Mouse (Mus musculus) hindbrain, embryonic 10.5 days (tissue): ENCODE data around the gene Lrrc57. TPM values are rescaled to one million over a fixed set of nuclear protein-coding genes. Genes with fewer than 3 reads are reported as not detected.

ENCODE experiments used
- DNase-seq: peaks from one replicate; pipeline ENCODE4 v3.0.0-alpha.2; 2017; ENCODE audit warnings: low spot score
- H3K27ac ChIP-seq: fragments of 300-500 bp; sonication (generic); 2 replicates; pipeline ENCODE4 v1.5.1; 2016; ENCODE audit warnings: mild to moderate bottlenecking, moderate library complexity
- H3K27me3 ChIP-seq: fragments of 300-500 bp; sonication (generic); 2 replicates; pipeline ENCODE4 v1.6.1; 2016; ENCODE audit warnings: mild to moderate bottlenecking; ENCODE audit not compliant: poor library complexity, insufficient read depth, severe bottlenecking
- H3K36me3 ChIP-seq: fragments of 300-500 bp; sonication (generic); 2 replicates; pipeline ENCODE4 v1.6.1; 2016; ENCODE audit warnings: mild to moderate bottlenecking, moderate library complexity
- H3K4me1 ChIP-seq: fragments of 300-500 bp; sonication (generic); replicated peaks from 2 replicates; pipeline ENCODE4 v1.6.1; 2016; ENCODE audit warnings: mild to moderate bottlenecking
- H3K4me3 ChIP-seq: fragments of 300-500 bp; sonication (generic); 2 replicates; pipeline ENCODE4 v1.5.1; 2016; ENCODE audit warnings: mild to moderate bottlenecking, moderate library complexity
- H3K9me3 ChIP-seq: fragments of 300-500 bp; sonication (generic); 2 replicates; pipeline ENCODE4 v1.6.1; 2016; ENCODE audit warnings: mild to moderate bottlenecking, moderate library complexity
- WGBS: fragments of 180-500 bp; shearing (Covaris S2); methylation state at CpG from one replicate; pipeline ENCODE4 v1.1.7; 2016; 5-methylcytosine and 5-hydroxymethylcytosine counted together
- polyA plus RNA-seq: library from polyadenylated mRNA; unstranded; fragments of >200 nt; fragmentation: Nextera tagmentation; extraction: Ambion mirVana; gene quantifications from 2 replicates; pipeline ENCODE4 v1.2.1, GENCODE M21; 2016

Gene Lrrc57
- polyA plus RNA-seq, 1 experiment from 2014 or later, result 34.2 TPM

- Histone ChIP-seq H3K27me3 (no peaks in the 10 kb centered on the region), H3K27ac (no peak overlapping the region), H3K36me3 (peaks cover 46% of the 10 kb centered on the region), H3K4me3 (no peak overlapping the region), H3K9me3 (no peaks in the 10 kb centered on the region), H3K4me1 (peaks cover 8% of the 10 kb centered on the region)
- no peak for DNase-seq
- WGBS, result 84% methylated on average over 3 of the region's 3 CpGs
Measured at GRCm38 (mm10) chr2:120558813-120559212, 50.5 kb downstream of the Lrrc57 start.

- no peak for DNase-seq
- Histone ChIP-seq H3K27me3 (no peaks in the 10 kb centered on the region), H3K9me3 (no peaks in the 10 kb centered on the region), H3K27ac (no peak overlapping the region), H3K4me1 (no peaks in the 10 kb centered on the region), H3K4me3 (no peak overlapping the region), H3K36me3 (peaks cover 65% of the 10 kb centered on the region)
- 89% methylated on average over 3 of the region's 3 CpGs for WGBS
Measured at GRCm38 (mm10) chr2:120556868-120557267, 52.5 kb downstream of the Lrrc57 start.

Other genes with a start within 250 kb of the Lrrc57 start
- 8.0 and 8.2 TPM in 2 replicates for gene Ganc, start 205.6 kb downstream of the Lrrc57 start, polyA plus RNA-seq
- gene Tmem87a, start 205.4 kb downstream of the Lrrc57 start, polyA plus RNA-seq, result 4.9 and 5.2 TPM in 2 replicates
- gene Capn3, start 153.5 kb downstream of the Lrrc57 start, polyA plus RNA-seq, result 1.6 and 2.6 TPM in 2 replicates
- 54.8 and 75.2 TPM in 2 replicates for gene Zfp106, start 45.7 kb downstream of the Lrrc57 start, polyA plus RNA-seq
- 42.0 and 53.4 TPM in 2 replicates for gene Snap23, start 41.8 kb downstream of the Lrrc57 start, polyA plus RNA-seq
- 32.5 and 37.0 TPM in 2 replicates for gene Haus2, start 137 bp downstream of the Lrrc57 start, polyA plus RNA-seq
- 2.8 and 3.2 TPM in 2 replicates for gene Stard9, start 19.6 kb upstream of the Lrrc57 start, polyA plus RNA-seq
- 5.7 and 6.1 TPM in 2 replicates for gene Cdan1, start 240.6 kb upstream of the Lrrc57 start, polyA plus RNA-seq
- 4.9 and 5.6 TPM in 2 replicates for gene Ttbk2, start 241.1 kb upstream of the Lrrc57 start, polyA plus RNA-seq